Mouse (Mus musculus) embryonic facial prominence, embryonic 11.5 days (tissue): Measurements from ENCODE around the gene Usp6nl. TPM values are rescaled to one million over a fixed set of nuclear protein-coding genes. Genes with fewer than 3 reads are reported as not detected.
A peak's percentile ranks its signal among the peaks of the same experiment; 100 is the strongest.

Source experiments
- ATAC-seq: fragments of 200-750 bp; cut with Nextera tagmentation; replicated peaks from 2 replicates; pipeline ENCODE4 v1.8.0; 2017; ENCODE audit warnings: low read depth; ENCODE audit not compliant: insufficient number of reproducible peaks, low FRiP score, low TSS enrichment
- DNase-seq: peaks from one replicate; pipeline ENCODE4 v3.0.0-alpha.2; 2015; ENCODE audit warnings: low spot score
- H3K27ac ChIP-seq: fragments of 300-500 bp; sonication (generic); replicated peaks from 2 replicates; pipeline ENCODE4 v1.5.1; 2014; ENCODE audit warnings: mild to moderate bottlenecking, low read depth, low read length, control low read depth
- H3K27me3 ChIP-seq: fragments of 300-500 bp; sonication (generic); 2 replicates; pipeline ENCODE4 v1.6.1; 2014; ENCODE audit warnings: mild to moderate bottlenecking, low read length, moderate library complexity, mixed read lengths; ENCODE audit not compliant: control insufficient read depth, insufficient read depth
- H3K36me3 ChIP-seq: fragments of 300-500 bp; sonication (generic); replicated peaks from 2 replicates; pipeline ENCODE4 v1.6.1; 2014; ENCODE audit warnings: low read depth, mild to moderate bottlenecking, low read length, moderate library complexity, mixed read lengths; ENCODE audit not compliant: control insufficient read depth, insufficient read depth
- H3K4me1 ChIP-seq: fragments of 300-500 bp; sonication (generic); 2 replicates; pipeline ENCODE4 v1.6.1; 2014; ENCODE audit warnings: low read length, mixed read lengths; ENCODE audit not compliant: control insufficient read depth, insufficient read depth
- H3K4me2 ChIP-seq: fragments of 300-500 bp; sonication (generic); 2 replicates; pipeline ENCODE4 v1.6.1; 2014; ENCODE audit warnings: low read depth, mild to moderate bottlenecking, control low read depth, low read length, moderate library complexity
- H3K4me3 ChIP-seq: fragments of 300-500 bp; sonication (generic); 2 replicates; pipeline ENCODE4 v1.5.1; 2014; ENCODE audit warnings: low read depth, low read length, control low read depth
- H3K9ac ChIP-seq: fragments of 300-500 bp; sonication (generic); replicated peaks from 2 replicates; pipeline ENCODE4 v1.6.1; 2014; ENCODE audit warnings: mild to moderate bottlenecking, control low read depth, low read length
- H3K9me3 ChIP-seq: fragments of 300-500 bp; sonication (generic); replicated peaks from 2 replicates; pipeline ENCODE4 v1.6.1; 2016; ENCODE audit warnings: mild to moderate bottlenecking, low read length, inconsistent platforms, mixed read lengths; ENCODE audit not compliant: control insufficient read depth
- WGBS: fragments of 180-500 bp; shearing (Covaris S2); extraction: QIAGEN DNeasy Blood & Tissue Kit; methylation state at CpG from one replicate; pipeline ENCODE4 v1.1.7; 2014; 5-methylcytosine and 5-hydroxymethylcytosine counted together
- polyA plus RNA-seq: library from polyadenylated mRNA; unstranded; fragments of >200 nt; fragmentation: Nextera tagmentation; extraction: Ambion mirVana; gene quantifications from 2 replicates; pipeline ENCODE4 v1.2.1, GENCODE M21; 2014

The Usp6nl gene
- polyA plus RNA-seq, 1 experiment from 2014 or later, result 12.7 TPM

DNA sequence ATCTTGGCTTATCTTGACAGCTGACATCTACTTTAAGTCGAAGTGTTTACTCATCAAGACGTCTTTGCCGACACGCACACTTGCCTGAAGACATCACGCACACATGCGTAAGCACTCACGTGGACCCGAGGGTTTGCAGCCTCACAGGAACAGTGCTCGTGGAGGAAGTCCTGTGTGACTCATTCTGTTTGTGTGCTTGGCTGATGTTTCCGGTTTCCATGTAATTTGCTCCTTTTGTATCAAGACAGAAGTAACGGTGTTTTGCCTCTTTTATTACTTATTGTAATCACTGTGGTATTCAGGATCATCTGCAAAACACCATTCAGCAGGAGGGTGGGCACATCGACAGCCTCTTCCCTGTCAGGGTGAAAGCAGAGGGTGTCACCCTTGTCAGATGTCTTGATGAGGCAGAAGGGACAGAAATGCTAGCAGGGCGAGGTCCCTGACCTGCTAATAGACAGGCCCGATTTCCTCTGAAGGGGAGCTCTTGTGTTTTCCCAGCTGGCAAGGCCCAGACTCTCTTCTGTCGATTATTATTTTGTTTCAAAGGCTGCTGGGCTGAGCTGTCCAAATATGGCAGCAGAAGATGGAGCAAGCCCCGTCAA, 156.0 kb downstream of the Usp6nl start:
- ATAC-seq (no peak), DNase-seq (peak; percentile 29)
- Histone ChIP-seq H3K27ac (no peak overlapping the region), H3K4me1 (no peaks in the 10 kb centered on the region; the same call in 1 of the 2 replicates), H3K4me3 (no peak overlapping the region), H3K9me3 (no peaks in the 10 kb centered on the region), H3K9ac (no peak overlapping the region), H3K4me2 (no peak overlapping the region), H3K27me3 (no peaks in the 10 kb centered on the region), H3K36me3 (no peaks in the 10 kb centered on the region)
- 68% methylated on average over 16 of the region's 16 CpGs for WGBS

DNA sequence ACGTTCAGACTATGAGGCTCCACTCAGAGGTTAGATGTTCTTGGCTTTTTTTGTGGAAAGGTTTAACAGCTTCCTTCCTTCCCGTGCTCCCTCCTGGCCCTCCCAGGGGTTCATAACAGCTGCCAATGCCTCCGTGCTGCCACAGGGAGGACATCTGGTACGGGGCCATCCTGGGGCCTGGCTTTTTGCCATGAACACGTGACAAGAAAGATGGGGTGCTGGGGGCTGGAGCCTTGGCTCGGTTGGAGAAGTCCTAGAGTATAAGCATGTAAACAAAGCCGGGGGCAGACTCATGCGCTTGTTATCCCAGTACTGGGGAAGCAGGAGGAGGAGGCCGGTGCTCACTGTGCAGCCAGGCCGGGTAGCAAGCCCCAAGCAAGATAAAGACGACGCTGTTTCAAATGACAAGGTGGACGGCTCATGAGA, 156.5 kb downstream of the Usp6nl start:
- H3K4me3 ChIP-seq, result no peak overlapping the region
- H3K9me3 ChIP-seq, result no peaks in the 10 kb centered on the region
- 0 out of 2 replicates have a peak, but pooled peaks have one; percentile 31 for ATAC-seq
- peaks cover under 1% of the 10 kb centered on the region; the same call in 1 of the 2 replicates for H3K4me1 ChIP-seq
- no peaks in the 10 kb centered on the region for H3K27me3 ChIP-seq
- DNase-seq, result peak; percentile 43
- no peaks in the 10 kb centered on the region for H3K36me3 ChIP-seq
- H3K9ac ChIP-seq, result no peak overlapping the region
- H3K4me2 ChIP-seq, result no peak overlapping the region
- WGBS, result 47% methylated on average over 13 of the region's 13 CpGs
- no peak overlapping the region for H3K27ac ChIP-seq

DNA sequence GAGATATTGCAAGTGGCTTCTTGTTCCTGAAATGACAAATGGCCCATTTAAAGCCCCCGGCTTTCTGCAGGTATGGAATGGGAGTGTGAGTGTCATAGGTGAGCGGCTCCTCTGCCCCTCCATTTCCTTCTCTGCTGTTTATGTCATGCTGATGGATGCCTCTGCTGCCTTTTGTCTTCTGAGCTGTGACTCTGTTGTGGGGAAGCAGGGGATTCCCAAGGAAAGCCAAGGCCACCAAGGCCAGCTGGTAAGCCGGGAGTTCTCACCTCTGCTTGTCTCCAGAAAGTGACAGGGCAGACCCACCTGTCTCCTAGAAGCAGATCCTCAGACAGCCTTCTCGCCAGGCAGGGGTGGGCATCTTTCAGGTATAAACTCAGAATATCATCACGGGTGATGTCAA, 157.2 kb downstream of the Usp6nl start:
- H3K9ac ChIP-seq, result no peak overlapping the region
- no peak overlapping the region for H3K4me3 ChIP-seq
- ATAC-seq (no peak), DNase-seq (no peak)
- no peak overlapping the region for H3K27ac ChIP-seq
- H3K4me1 ChIP-seq, result peaks cover 2% of the 10 kb centered on the region; the same call in 1 of the 2 replicates
- no peaks in the 10 kb centered on the region for H3K36me3 ChIP-seq
- 78% methylated on average over 5 of the region's 5 CpGs for WGBS
- no peaks in the 10 kb centered on the region for H3K27me3 ChIP-seq
- H3K9me3 ChIP-seq, result no peaks in the 10 kb centered on the region
- no peak overlapping the region for H3K4me2 ChIP-seq

DNA sequence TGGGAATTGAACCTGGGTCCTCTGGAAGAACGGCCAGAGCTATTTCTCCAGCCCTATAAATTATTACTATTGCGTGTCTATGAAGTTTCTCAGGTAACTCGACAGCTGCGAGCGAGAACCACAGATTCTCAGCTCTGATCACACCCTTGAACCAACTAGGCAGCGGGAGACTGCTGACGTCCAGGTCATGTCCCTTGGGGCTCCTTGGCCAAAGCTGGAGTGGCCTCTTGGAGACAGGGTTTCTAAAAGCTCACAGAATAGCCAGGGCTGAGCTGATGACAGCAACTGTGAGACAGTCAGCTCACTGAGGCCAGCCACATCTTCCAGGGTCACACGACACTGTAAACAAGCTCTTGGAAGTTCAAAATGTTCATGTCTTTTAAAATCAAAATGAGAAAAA, 159.5 kb downstream of the Usp6nl start:
- peaks cover 2% of the 10 kb centered on the region; the same call in 1 of the 2 replicates for H3K4me1 ChIP-seq
- DNase-seq, result no peak
- H3K9ac ChIP-seq, result no peak overlapping the region
- H3K9me3 ChIP-seq, result no peaks in the 10 kb centered on the region
- ATAC-seq, result no peak
- 86% methylated on average over 8 of the region's 8 CpGs for WGBS
- H3K4me2 ChIP-seq, result no peak overlapping the region
- no peaks in the 10 kb centered on the region for H3K27me3 ChIP-seq
- H3K4me3 ChIP-seq, result no peak overlapping the region
- H3K27ac ChIP-seq, result no peak overlapping the region
- H3K36me3 ChIP-seq, result no peaks in the 10 kb centered on the region

DNA sequence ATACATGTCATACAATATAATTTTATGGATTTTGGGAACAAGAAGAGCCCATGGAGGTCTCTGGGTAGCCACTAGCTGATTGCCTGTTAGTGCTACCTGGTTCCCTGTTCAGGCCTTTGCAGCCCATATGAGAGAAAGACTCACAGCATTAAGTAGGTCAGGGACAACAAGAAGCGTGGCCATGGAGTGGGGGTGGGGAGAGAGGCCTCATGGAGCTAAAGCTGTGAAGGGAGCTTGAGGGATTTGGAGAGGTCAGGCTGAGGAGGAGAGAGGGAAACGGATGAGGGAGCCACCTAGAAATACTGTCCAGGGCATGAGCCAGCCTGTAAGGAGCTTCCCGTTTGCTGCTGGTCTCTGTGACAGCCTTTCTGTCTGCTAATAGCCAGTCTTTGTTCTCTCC, 159.9 kb downstream of the Usp6nl start:
- Histone ChIP-seq H3K9me3 (no peaks in the 10 kb centered on the region), H3K4me3 (no peak overlapping the region), H3K4me1 (peaks cover 2% of the 10 kb centered on the region; the same call in 1 of the 2 replicates), H3K27ac (no peak overlapping the region), H3K36me3 (no peaks in the 10 kb centered on the region), H3K9ac (no peak overlapping the region), H3K4me2 (no peak overlapping the region), H3K27me3 (no peaks in the 10 kb centered on the region)
- no peak for DNase-seq
- ATAC-seq, result no peak
- 35% methylated on average over 3 of the region's 3 CpGs for WGBS

DNA sequence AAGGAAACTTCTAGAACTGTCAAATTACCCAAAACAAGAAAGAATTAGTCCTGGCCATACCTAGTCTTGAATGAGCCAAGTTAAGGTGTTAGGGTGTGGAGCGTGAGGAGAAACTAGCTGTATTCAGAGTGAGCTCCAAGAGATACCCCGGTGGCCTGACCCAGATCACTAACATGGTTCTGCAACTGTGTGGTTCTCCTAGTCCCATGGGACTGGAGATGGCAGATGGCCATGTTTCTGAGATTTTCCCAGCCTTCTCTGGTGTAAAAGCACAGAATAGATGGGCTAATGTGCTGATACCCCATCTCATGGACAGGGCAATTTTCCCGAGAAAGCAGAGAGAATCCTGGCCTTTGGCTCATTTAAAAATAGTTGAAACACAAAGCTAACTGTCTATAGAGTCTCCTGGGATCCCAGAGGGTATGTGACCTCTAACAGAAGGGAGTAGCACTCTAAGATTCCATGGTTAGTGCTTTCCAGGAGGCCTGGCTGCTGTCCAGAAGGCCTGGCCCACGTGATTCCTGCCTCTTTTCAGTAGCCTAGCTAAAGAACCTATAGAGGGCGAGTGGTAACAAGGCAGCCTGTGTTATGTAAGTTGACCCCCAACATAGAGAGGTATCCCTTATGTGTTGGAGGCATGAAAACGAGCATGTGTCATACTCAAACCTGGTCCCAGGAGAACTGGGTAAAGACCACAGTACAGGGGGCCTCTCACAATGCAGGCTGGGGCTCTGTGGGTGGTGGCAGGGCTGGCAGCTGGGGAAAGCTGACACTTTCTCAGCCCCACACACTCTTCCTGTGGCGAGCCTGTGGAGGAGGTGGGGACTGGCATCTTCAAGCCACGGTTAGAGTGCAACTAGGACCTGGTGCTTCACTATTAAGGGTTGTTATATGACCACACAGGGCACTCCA, 160.9 kb downstream of the Usp6nl start:
- peak; percentile 62 for DNase-seq
- peak; percentile 72 for ATAC-seq

DNA sequence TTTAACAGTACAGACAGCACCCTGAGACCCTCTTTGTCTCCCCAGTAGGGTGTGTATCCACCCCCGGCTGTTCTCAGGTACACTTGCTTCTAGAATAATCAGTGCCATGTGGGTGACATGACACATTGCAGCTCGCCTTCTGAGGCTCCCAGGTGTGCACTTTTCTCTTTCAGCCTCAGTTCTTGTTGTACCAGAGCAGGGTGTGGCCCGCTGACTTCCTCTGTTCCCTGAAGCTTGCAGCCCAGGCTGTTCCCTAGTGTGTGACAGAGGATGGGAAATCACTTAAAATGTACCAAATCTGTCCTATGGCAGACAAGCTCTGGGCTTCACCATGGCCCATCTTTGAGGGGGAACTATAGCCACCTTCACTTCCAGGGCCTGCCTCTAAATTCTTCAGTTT, 161.7 kb downstream of the Usp6nl start:
- DNase-seq (no peak), ATAC-seq (no peak)
- Histone ChIP-seq H3K4me3 (no peak overlapping the region), H3K4me1 (peaks cover 2% of the 10 kb centered on the region; the same call in 1 of the 2 replicates), H3K27ac (no peak overlapping the region), H3K9me3 (no peaks in the 10 kb centered on the region), H3K4me2 (no peak overlapping the region), H3K9ac (no peak overlapping the region), H3K36me3 (no peaks in the 10 kb centered on the region), H3K27me3 (no peaks in the 10 kb centered on the region)
- 83% methylated on average over 3 of the region's 3 CpGs for WGBS

More for the DNA sequence above, 160.9 kb downstream of the Usp6nl start:
- Histone ChIP-seq H3K4me2 (no peak overlapping the region), H3K9ac (no peak overlapping the region), H3K4me1 (peaks cover 2% of the 10 kb centered on the region; the same call in 1 of the 2 replicates), H3K36me3 (no peaks in the 10 kb centered on the region), H3K27ac (no peak overlapping the region), H3K4me3 (no peak overlapping the region), H3K9me3 (no peaks in the 10 kb centered on the region), H3K27me3 (no peaks in the 10 kb centered on the region)
- 34% methylated on average over 8 of the region's 8 CpGs for WGBS
